Mouse (Mus musculus) layer of hippocampus, postnatal 14 days (tissue): ENCODE results near the gene Ceacam15. TPM values are rescaled to one million over a fixed set of nuclear protein-coding genes. Genes with fewer than 3 reads are reported as not detected.

ENCODE experiments used
- DNase-seq, 2 experiments: peaks; one replicate each; pipeline ENCODE4 v3.0.0; 2021 to 2022; ENCODE audit warnings: low spot score in 2 of 2, mixed read lengths in 1 of 2
- total RNA-seq, 2 experiments: library from RNA; stranded (reverse); gene quantifications; 2 replicates each; pipeline ENCODE4 v1.2.3; 2021

Ceacam15 gene
- total RNA-seq, 2 experiments from 2014 or later = not detected

- no peak for DNase-seq
These were observed 44.5 kb downstream of the Ceacam15 start for GRCm38 (mm10) chr7:16631025-16631424.

- peak; percentile 58 to 77 for DNase-seq
These were observed 45.8 kb downstream of the Ceacam15 start for GRCm38 (mm10) chr7:16629598-16630296.

- peak; percentile 65 to 83 for DNase-seq
These were observed 47.3 kb downstream of the Ceacam15 start for GRCm38 (mm10) chr7:16628096-16628771.

GRCm38 (mm10) chr7:16623687-16624086, 51.8 kb downstream of the Ceacam15 start:
- no peak for DNase-seq

- no peak for DNase-seq
These were observed 52.4 kb downstream of the Ceacam15 start for GRCm38 (mm10) chr7:16623131-16623530.

Other genes starting within 250 kb of the Ceacam15 start
- gene Tmem160, start 222.9 kb downstream of the Ceacam15 start, total RNA-seq = 10 to 100 TPM; 90.2 to 90.8 TPM
- gene Npas1, start 198.0 kb downstream of the Ceacam15 start, total RNA-seq = 10 to 100 TPM; 19.7 to 23.6 TPM
- 100 to 1,000 TPM; 137 to 139 TPM for gene Arhgap35, start 60.7 kb downstream of the Ceacam15 start, total RNA-seq
- not detected for gene Ceacam9, start 46.2 kb upstream of the Ceacam15 start, total RNA-seq
- gene Ap2s1, start 62.7 kb upstream of the Ceacam15 start, total RNA-seq = 100 to 1,000 TPM; 337 to 357 TPM
- gene Slc1a5, start 105.6 kb upstream of the Ceacam15 start, total RNA-seq = 1 to 10 TPM; 5.5 to 5.8 TPM
- 100 to 1,000 TPM; 279 to 300 TPM for gene Strn4, start 140.2 kb upstream of the Ceacam15 start, total RNA-seq
- 10 to 100 TPM; 45.9 to 46.2 TPM for gene Fkrp, start 141.0 kb upstream of the Ceacam15 start, total RNA-seq
- gene Prkd2, start 167.2 kb upstream of the Ceacam15 start, total RNA-seq = 1 to 10 TPM; 6.8 to 9.1 TPM
- 100 to 1,000 TPM; 115 to 120 TPM for gene Dact3, start 199.6 kb upstream of the Ceacam15 start, total RNA-seq
- gene Gng8, start 216.1 kb upstream of the Ceacam15 start, total RNA-seq = 1 to 10 TPM; 1.5 to 1.9 TPM
- under 1 TPM in 1 of 2 experiments, not detected in 1; 0.28 TPM for gene Ptgir, start 230.8 kb upstream of the Ceacam15 start, total RNA-seq
- gene Calm3, start 248.4 kb upstream of the Ceacam15 start, total RNA-seq = 1,000 to 10,000 TPM; 2,318 to 2,416 TPM